Mouse (Mus musculus) CH12.LX (cell line): ENCODE measurements around the gene Tmem252.

Experiments used
- CTCF ChIP-seq, 2 experiments: IDR thresholded peaks in 1 of 2; conservative IDR thresholded peaks in 1 of 2; 2 replicates each; pipeline ENCODE4 v1.5.1; 2011 to 2012; ENCODE audit warnings: low read depth in 2 of 2, low read length in 2 of 2, improper control_type of control experiment in 1 of 2, inconsistent platforms in 1 of 2, mild to moderate bottlenecking in 1 of 2, moderate library complexity in 1 of 2
- MAFK ChIP-seq: IDR thresholded peaks from 2 replicates; pipeline ENCODE4 v1.6.1; 2011; ENCODE audit warnings: low read length, improper control_type of control experiment; ENCODE audit not compliant: insufficient replicate concordance
- MYC ChIP-seq: IDR thresholded peaks from 2 replicates; pipeline ENCODE4 v1.6.1; 2011; ENCODE audit warnings: low read depth, mild to moderate bottlenecking, improper control_type of control experiment, low read length
- POLR2A ChIP-seq: IDR thresholded peaks from 2 replicates; pipeline ENCODE4 v1.6.1; 2011; ENCODE audit warnings: low read depth, mild to moderate bottlenecking, improper control_type of control experiment, low read length
- UBTF ChIP-seq: IDR thresholded peaks from 2 replicates; pipeline ENCODE4 v1.6.1; 2012; ENCODE audit warnings: low read depth, mild to moderate bottlenecking, inconsistent platforms, low read length, improper control_type of control experiment, moderate library complexity
- ZC3H11A ChIP-seq: IDR thresholded peaks from 2 replicates; pipeline ENCODE4 v1.6.1; 2012; ENCODE audit warnings: low read depth, mild to moderate bottlenecking, inconsistent platforms, low read length, improper control_type of control experiment

- TF ChIP-seq CTCF (conservative IDR thresholded peaks at IDR 0.05 in 1 of 2, IDR thresholded peaks at IDR 0.05 in 1 of 2; ENCODE audit: low read depth in 2 of 2, low read length in 2 of 2) (no peak), UBTF (no peak), MAFK (no peak), POLR2A (no peak), ZC3H11A (no peak), MYC (no peak)
Observed at GRCm38 (mm10) chr19:24707071-24707906, 33.5 kb downstream of the Tmem252 start.
